Mouse (Mus musculus) lung, embryonic 14.5 days (tissue): Measurements from ENCODE around the gene Arid1b. TPM values are rescaled to one million over a fixed set of nuclear protein-coding genes. Genes with fewer than 3 reads are reported as not detected.

Source experiments
- ATAC-seq: fragments of 200-750 bp; cut with Nextera tagmentation; 2 replicates; pipeline ENCODE4 v1.8.0; 2017; ENCODE audit warnings: mild to moderate bottlenecking, moderate TSS enrichment, moderate library complexity; ENCODE audit not compliant: insufficient read depth
- DNase-seq: peaks from one replicate; pipeline ENCODE4 v3.0.0-alpha.2; 2015
- H3K27ac ChIP-seq: fragments of 300-500 bp; sonication (generic); 2 replicates; pipeline ENCODE4 v1.5.1; 2014; ENCODE audit warnings: low read depth, mild to moderate bottlenecking, moderate library complexity
- H3K27me3 ChIP-seq: fragments of 300-500 bp; sonication (generic); 2 replicates; pipeline ENCODE4 v1.6.1; 2014; ENCODE audit warnings: low read length, control low read depth; ENCODE audit not compliant: insufficient read depth
- H3K36me3 ChIP-seq: fragments of 300-500 bp; sonication (generic); 2 replicates; pipeline ENCODE4 v1.6.1; 2014; ENCODE audit warnings: control low read depth; ENCODE audit not compliant: insufficient read depth
- H3K4me1 ChIP-seq: fragments of 300-500 bp; sonication (generic); 2 replicates; pipeline ENCODE4 v1.6.1; 2014; ENCODE audit warnings: antibody characterized with exemption, control low read depth; ENCODE audit not compliant: insufficient read depth
- H3K4me2 ChIP-seq: fragments of 300-500 bp; sonication (generic); 2 replicates; pipeline ENCODE4 v1.6.1; 2014; ENCODE audit warnings: mild to moderate bottlenecking
- H3K4me3 ChIP-seq: fragments of 300-500 bp; sonication (generic); 2 replicates; pipeline ENCODE4 v1.5.1; 2014; ENCODE audit warnings: low read depth, low read length
- H3K9ac ChIP-seq: fragments of 300-500 bp; sonication (generic); 2 replicates; pipeline ENCODE4 v1.6.1; 2014
- H3K9me3 ChIP-seq: fragments of 300-500 bp; sonication (generic); 2 replicates; pipeline ENCODE4 v1.6.1; 2016; ENCODE audit warnings: low read depth, low read length, control low read depth
- CTCF ChIP-seq: IDR thresholded peaks from 2 replicates; pipeline ENCODE4 v1.5.1; 2016; ENCODE audit warnings: antibody characterized with exemption, low read depth
- WGBS: fragments of 180-500 bp; shearing (Covaris S2); extraction: QIAGEN DNeasy Blood & Tissue Kit; methylation state at CpG from one replicate; pipeline ENCODE4 v1.1.7; 2014; 5-methylcytosine and 5-hydroxymethylcytosine counted together
- polyA plus RNA-seq: library from polyadenylated mRNA; unstranded; fragments of >200 nt; fragmentation: Nextera tagmentation; extraction: Ambion mirVana; gene quantifications from 2 replicates; pipeline ENCODE4 v1.2.1, GENCODE M21; 2014

Gene Arid1b
- polyA plus RNA-seq, 1 experiment from 2014 or later, result 17.3 TPM

- H3K4me3 ChIP-seq, result no peak overlapping the region
- H3K4me1 ChIP-seq, result 0 out of 2 replicates have a peak, but pooled peaks cover 12% of the 10 kb centered on the region
- no peak for DNase-seq
- no peaks in the 10 kb centered on the region for H3K36me3 ChIP-seq
- no peak for ATAC-seq
- 75% methylated on average over 15 of the region's 15 CpGs for WGBS
- H3K9ac ChIP-seq, result no peak overlapping the region
- H3K27ac ChIP-seq, result no peak overlapping the region
- H3K4me2 ChIP-seq, result no peak overlapping the region
- no peaks in the 10 kb centered on the region for H3K27me3 ChIP-seq
- no peaks in the 10 kb centered on the region for H3K9me3 ChIP-seq
- TF ChIP-seq CTCF, result no peak
These were observed 253.6 kb downstream of the Arid1b start for GRCm38 (mm10) chr17:5247737-5248136.

- peak; percentile 82 for DNase-seq
- H3K36me3 ChIP-seq, result no peaks in the 10 kb centered on the region
- H3K4me2 ChIP-seq, result peak overlapping the region; percentile 16; the same call in 1 of the 2 replicates
- H3K27ac ChIP-seq, result peak overlapping the region; percentile 82; the same call in 1 of the 2 replicates
- 0 out of 2 replicates have a peak, but pooled peaks cover 12% of the 10 kb centered on the region for H3K4me1 ChIP-seq
- no peaks in the 10 kb centered on the region for H3K9me3 ChIP-seq
- 19% methylated on average over 17 of the region's 17 CpGs for WGBS
- H3K4me3 ChIP-seq, result no peak overlapping the region
- ATAC-seq, result peak; percentile 81; the same call in 1 of the 2 replicates
- no peak overlapping the region; the same call in 1 of the 2 replicates for H3K9ac ChIP-seq
- TF ChIP-seq CTCF, result no peak
- no peaks in the 10 kb centered on the region for H3K27me3 ChIP-seq
These were observed 255.0 kb downstream of the Arid1b start for GRCm38 (mm10) chr17:5248957-5249656.

GRCm38 (mm10) chr17:5249681-5250180, 255.6 kb downstream of the Arid1b start:
- ATAC-seq (no peak), DNase-seq (no peak)
- no peaks in the 10 kb centered on the region for H3K27me3 ChIP-seq
- no peaks in the 10 kb centered on the region for H3K9me3 ChIP-seq
- no peaks in the 10 kb centered on the region for H3K36me3 ChIP-seq
- 68% methylated on average over 9 of the region's 9 CpGs for WGBS
- no peak overlapping the region for H3K4me3 ChIP-seq
- no peak overlapping the region for H3K4me2 ChIP-seq
- 0 out of 2 replicates have a peak, but pooled peaks cover 12% of the 10 kb centered on the region for H3K4me1 ChIP-seq
- no peak overlapping the region for H3K9ac ChIP-seq
- TF ChIP-seq CTCF, result no peak
- H3K27ac ChIP-seq, result peak overlapping the region; percentile 61; the same call in 1 of the 2 replicates

GRCm38 (mm10) chr17:5252436-5252835, 258.3 kb downstream of the Arid1b start:
- Histone ChIP-seq H3K36me3 (no peaks in the 10 kb centered on the region), H3K9ac (no peak overlapping the region), H3K4me1 (0 out of 2 replicates have a peak, but pooled peaks cover 12% of the 10 kb centered on the region), H3K9me3 (no peaks in the 10 kb centered on the region), H3K4me2 (no peak overlapping the region), H3K27ac (no peak overlapping the region), H3K27me3 (no peaks in the 10 kb centered on the region), H3K4me3 (no peak overlapping the region)
- no peak for ATAC-seq
- TF ChIP-seq CTCF, result peak; percentile 84
- DNase-seq, result peak; percentile 85
- 28% methylated on average over 3 of the region's 3 CpGs for WGBS

- H3K27me3 ChIP-seq, result no peaks in the 10 kb centered on the region
- H3K9ac ChIP-seq, result no peak overlapping the region
- TF ChIP-seq CTCF, result no peak
- no peak overlapping the region for H3K27ac ChIP-seq
- no peaks in the 10 kb centered on the region for H3K36me3 ChIP-seq
- H3K9me3 ChIP-seq, result no peaks in the 10 kb centered on the region
- no peak overlapping the region for H3K4me2 ChIP-seq
- ATAC-seq, result no peak
- DNase-seq, result no peak
- 80% methylated on average over 16 of the region's 16 CpGs for WGBS
- no peak overlapping the region for H3K4me3 ChIP-seq
- H3K4me1 ChIP-seq, result no peaks in the 10 kb centered on the region
These were observed 260.8 kb downstream of the Arid1b start for GRCm38 (mm10) chr17:5254717-5255617.

DNA sequence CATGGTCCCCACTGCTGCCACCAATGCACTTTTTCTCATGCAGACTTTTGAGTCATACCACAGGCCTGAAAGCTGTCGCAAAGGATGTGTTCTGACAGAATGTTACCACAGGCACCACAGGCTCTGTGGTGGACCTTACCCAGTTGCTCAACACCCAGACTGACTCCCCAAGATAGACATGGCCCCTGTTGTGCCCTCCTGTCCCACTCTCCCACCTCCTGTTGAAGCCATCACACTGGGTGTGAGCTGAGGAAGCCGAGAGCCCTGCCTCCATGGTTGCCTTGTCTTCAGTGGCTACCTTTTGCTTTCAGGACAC, 261.4 kb downstream of the Arid1b start:
- Histone ChIP-seq H3K4me3 (no peak overlapping the region), H3K27me3 (no peaks in the 10 kb centered on the region), H3K4me1 (no peaks in the 10 kb centered on the region), H3K9me3 (no peaks in the 10 kb centered on the region), H3K36me3 (no peaks in the 10 kb centered on the region), H3K27ac (no peak overlapping the region), H3K9ac (no peak overlapping the region), H3K4me2 (no peak overlapping the region)
- ATAC-seq (no peak), DNase-seq (no peak)
- TF ChIP-seq CTCF, result no peak
- WGBS, result 85% methylated on average over 2 of the region's 2 CpGs

GRCm38 (mm10) chr17:5258978-5259377, 264.8 kb downstream of the Arid1b start:
- Histone ChIP-seq H3K9me3 (no peaks in the 10 kb centered on the region), H3K4me3 (no peak overlapping the region), H3K4me1 (no peaks in the 10 kb centered on the region), H3K27ac (no peak overlapping the region), H3K36me3 (no peaks in the 10 kb centered on the region), H3K27me3 (no peaks in the 10 kb centered on the region), H3K9ac (no peak overlapping the region), H3K4me2 (no peak overlapping the region)
- ATAC-seq, result no peak
- 76% methylated on average over 9 of the region's 9 CpGs for WGBS
- no peak for TF ChIP-seq CTCF
- DNase-seq, result no peak
